Mouse (Mus musculus): ENCODE measurements at regions not wholly inside any gene's neighbourhood (a gene's known extent, or its start where the extent isn't known, plus 50 kb on each side); places are given as distances from the start of the nearest gene placed in this dataset.

- TF ChIP-seq CTCF (IDR thresholded peaks at IDR 0.05; ENCODE audit: low read depth) (no peak), EP300 (IDR thresholded peaks at IDR 0.05; ENCODE audit: low read depth) (no peak)
Observed at GRCm38 (mm10) chr8:8044296-8044695, 616.7 kb downstream of the Efnb2 start.

All from liver, embryonic 14.5 days (tissue).